Mouse (Mus musculus) heart, embryonic 12.5 days (tissue): ENCODE measurements at regions not wholly inside any gene's neighbourhood (a gene's known extent, or its start where the extent isn't known, plus 50 kb on each side); places are given as distances from the start of the nearest gene placed in this dataset.

ENCODE experiments used
- ATAC-seq: fragments of 200-750 bp; cut with Nextera tagmentation; 2 replicates; pipeline ENCODE4 v1.8.0; 2017; ENCODE audit warnings: moderate TSS enrichment, moderate library complexity; ENCODE audit not compliant: insufficient number of reproducible peaks, low FRiP score
- H3K27ac ChIP-seq: fragments of 300-500 bp; sonication (generic); 2 replicates; pipeline ENCODE4 v1.5.1; 2016; ENCODE audit warnings: mild to moderate bottlenecking, moderate library complexity; ENCODE audit not compliant: poor library complexity, severe bottlenecking
- H3K27me3 ChIP-seq: fragments of 300-500 bp; sonication (generic); replicated peaks from 2 replicates; pipeline ENCODE4 v1.6.1; 2016; ENCODE audit warnings: mild to moderate bottlenecking, moderate library complexity
- H3K36me3 ChIP-seq: fragments of 300-500 bp; sonication (generic); 2 replicates; pipeline ENCODE4 v1.6.1; 2016; ENCODE audit warnings: mild to moderate bottlenecking, moderate library complexity
- H3K4me1 ChIP-seq: fragments of 300-500 bp; sonication (generic); replicated peaks from 2 replicates; pipeline ENCODE4 v1.6.1; 2016; ENCODE audit warnings: mild to moderate bottlenecking
- H3K4me2 ChIP-seq: fragments of 300-500 bp; sonication (generic); 2 replicates; pipeline ENCODE4 v1.6.1; 2016; ENCODE audit warnings: mild to moderate bottlenecking, moderate library complexity
- H3K4me3 ChIP-seq: fragments of 300-500 bp; sonication (generic); 2 replicates; pipeline ENCODE4 v1.5.1; 2016; ENCODE audit warnings: mild to moderate bottlenecking
- H3K9ac ChIP-seq: fragments of 300-500 bp; sonication (generic); 2 replicates; pipeline ENCODE4 v1.6.1; 2016; ENCODE audit warnings: mild to moderate bottlenecking, moderate library complexity
- H3K9me3 ChIP-seq: fragments of 300-500 bp; sonication (generic); replicated peaks from 2 replicates; pipeline ENCODE4 v1.6.1; 2016; ENCODE audit warnings: mild to moderate bottlenecking, moderate library complexity
- WGBS: fragments of 180-500 bp; shearing (Covaris S2); methylation state at CpG from one replicate; pipeline ENCODE4 v1.1.7; 2016; 5-methylcytosine and 5-hydroxymethylcytosine counted together

DNA sequence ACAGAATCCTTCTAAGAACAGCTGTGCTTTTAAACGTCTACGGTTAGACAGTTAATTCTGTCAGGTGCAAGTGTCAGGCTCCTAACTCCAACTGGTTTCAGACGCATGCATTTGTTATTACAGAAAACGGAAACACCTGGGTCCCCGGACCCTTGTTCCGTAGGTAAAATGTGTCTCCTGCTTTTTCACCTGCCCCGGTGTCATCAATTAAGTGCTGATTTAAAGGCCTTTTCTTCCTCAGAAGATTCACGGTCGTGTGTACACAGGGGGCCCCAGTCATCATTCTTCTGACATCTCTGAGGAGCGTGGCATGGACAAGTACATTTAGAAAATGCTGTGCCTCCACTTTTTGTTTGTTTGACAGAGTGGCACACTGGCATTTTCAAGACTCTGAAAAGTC is 435.1 kb downstream of the Rps24 start:
- 82% methylated on average over 10 of the region's 10 CpGs for WGBS
- no peak overlapping the region for H3K27ac ChIP-seq

DNA sequence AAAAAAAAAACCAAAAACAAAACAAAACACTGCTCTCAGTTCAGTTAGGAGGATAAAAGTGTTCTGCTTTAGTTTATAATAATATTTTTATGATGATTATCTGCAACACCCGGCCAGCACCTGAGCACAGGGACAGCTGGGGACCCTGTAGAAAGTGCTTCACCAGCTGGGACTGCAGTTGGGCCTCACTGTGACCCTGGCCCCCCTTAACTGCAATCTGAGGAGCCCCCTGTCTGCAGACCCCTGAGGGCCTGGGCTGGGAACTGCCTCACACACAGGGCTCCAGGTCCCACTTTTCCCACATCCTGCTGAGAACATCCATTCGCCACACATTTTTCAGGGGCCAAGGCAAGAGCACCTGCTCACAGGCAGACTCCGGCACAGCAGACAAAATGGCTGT is 437.6 kb downstream of the Rps24 start:
- 0 out of 2 replicates have a peak, but pooled peaks cover 7% of the 10 kb centered on the region for H3K27me3 ChIP-seq
- no peaks in the 10 kb centered on the region for H3K36me3 ChIP-seq
- no peak overlapping the region for H3K4me2 ChIP-seq
- no peaks in the 10 kb centered on the region for H3K9me3 ChIP-seq
- 91% methylated on average over 3 of the region's 3 CpGs for WGBS
- no peak overlapping the region for H3K4me3 ChIP-seq
- H3K9ac ChIP-seq, result no peak overlapping the region
- H3K27ac ChIP-seq, result no peak overlapping the region
- ATAC-seq, result no peak
- H3K4me1 ChIP-seq, result peaks cover 8% of the 10 kb centered on the region

More for the DNA sequence above, 435.1 kb downstream of the Rps24 start:
- Histone ChIP-seq H3K27me3 (0 out of 2 replicates have a peak, but pooled peaks cover 4% of the 10 kb centered on the region), H3K36me3 (no peaks in the 10 kb centered on the region), H3K4me2 (no peak overlapping the region), H3K4me3 (no peak overlapping the region), H3K4me1 (peaks cover 6% of the 10 kb centered on the region), H3K9me3 (no peaks in the 10 kb centered on the region), H3K9ac (no peak overlapping the region)
- ATAC-seq, result no peak

DNA sequence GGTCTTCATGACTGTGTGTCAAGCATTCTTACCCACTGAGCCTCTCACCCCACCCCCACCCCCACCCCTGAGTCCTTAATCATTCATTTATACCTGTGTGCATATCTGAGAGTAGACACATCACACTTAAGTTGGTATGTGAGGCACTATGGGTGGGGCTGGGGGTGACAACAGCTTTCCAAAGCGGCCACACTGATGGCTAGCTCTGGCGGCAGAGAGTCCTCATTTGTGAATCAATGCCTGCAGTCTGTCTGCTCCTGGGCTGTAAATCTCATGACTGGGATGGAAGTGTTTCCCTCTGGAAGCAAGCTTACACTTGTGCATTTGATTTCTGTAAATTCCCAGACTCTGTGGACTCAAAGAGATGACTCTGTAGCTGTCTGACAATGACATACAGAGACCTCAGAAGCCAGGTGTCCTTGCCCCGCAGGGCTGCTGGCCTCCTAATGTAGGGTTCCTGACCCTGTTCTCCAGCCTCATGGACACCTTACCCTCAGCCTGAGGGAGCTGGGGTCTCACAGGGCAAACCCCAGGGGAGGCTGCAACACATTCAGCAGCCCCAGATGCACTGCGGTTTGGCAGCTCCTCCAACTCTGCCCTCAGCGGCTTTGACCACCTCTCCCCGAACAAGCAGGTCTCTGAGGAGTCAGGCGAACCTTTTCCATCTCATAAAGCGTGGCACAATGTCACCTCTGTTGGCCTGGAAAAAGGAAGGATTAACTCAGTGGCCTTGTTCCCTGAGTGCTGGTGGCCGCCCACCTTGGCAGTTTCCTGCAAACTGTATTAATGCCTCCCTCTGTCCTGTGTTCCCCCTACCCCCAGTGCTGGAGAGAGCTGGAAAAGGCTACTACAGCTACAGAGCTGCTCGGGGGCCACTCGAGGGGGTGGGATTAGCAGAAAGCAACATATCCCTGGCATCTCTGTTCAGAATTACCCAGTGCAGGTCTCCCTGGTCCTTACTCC is 439.4 kb downstream of the Rps24 start:
- no peaks in the 10 kb centered on the region for H3K36me3 ChIP-seq
- 55% methylated on average over 11 of the region's 11 CpGs for WGBS
- H3K27me3 ChIP-seq, result 0 out of 2 replicates have a peak, but pooled peaks cover 7% of the 10 kb centered on the region
- H3K4me1 ChIP-seq, result peaks cover 25% of the 10 kb centered on the region
- H3K27ac ChIP-seq, result no peak overlapping the region
- no peak for ATAC-seq
- no peak overlapping the region for H3K4me3 ChIP-seq
- no peaks in the 10 kb centered on the region for H3K9me3 ChIP-seq
- no peak overlapping the region for H3K4me2 ChIP-seq
- no peak overlapping the region for H3K9ac ChIP-seq

DNA sequence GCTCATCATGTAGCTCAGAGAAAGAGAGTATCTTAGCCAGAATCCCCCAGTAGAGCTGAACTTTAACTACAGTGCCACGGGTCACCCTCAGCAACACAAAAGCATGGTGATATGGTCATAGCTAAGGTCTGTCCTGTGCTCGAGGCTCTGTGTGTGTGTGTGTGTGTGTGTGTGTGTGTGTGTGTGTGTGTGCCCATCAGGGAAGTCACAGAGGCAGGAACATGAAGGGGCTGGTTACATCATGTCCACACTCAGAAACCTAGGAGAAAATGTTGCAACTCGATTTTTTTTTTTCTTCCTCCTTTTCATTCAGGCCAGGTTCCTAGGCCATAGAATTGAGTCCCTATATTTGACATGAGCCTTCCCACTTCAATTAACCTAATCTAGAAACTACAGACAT is 441.8 kb downstream of the Rps24 start:
- Histone ChIP-seq H3K27ac (no peak overlapping the region), H3K9ac (no peak overlapping the region), H3K27me3 (0 out of 2 replicates have a peak, but pooled peaks cover 7% of the 10 kb centered on the region), H3K4me3 (no peak overlapping the region), H3K9me3 (no peaks in the 10 kb centered on the region), H3K36me3 (no peaks in the 10 kb centered on the region), H3K4me1 (peaks cover 25% of the 10 kb centered on the region), H3K4me2 (no peak overlapping the region)
- ATAC-seq, result no peak
- WGBS, result 57% methylated on average over 3 of the region's 3 CpGs

DNA sequence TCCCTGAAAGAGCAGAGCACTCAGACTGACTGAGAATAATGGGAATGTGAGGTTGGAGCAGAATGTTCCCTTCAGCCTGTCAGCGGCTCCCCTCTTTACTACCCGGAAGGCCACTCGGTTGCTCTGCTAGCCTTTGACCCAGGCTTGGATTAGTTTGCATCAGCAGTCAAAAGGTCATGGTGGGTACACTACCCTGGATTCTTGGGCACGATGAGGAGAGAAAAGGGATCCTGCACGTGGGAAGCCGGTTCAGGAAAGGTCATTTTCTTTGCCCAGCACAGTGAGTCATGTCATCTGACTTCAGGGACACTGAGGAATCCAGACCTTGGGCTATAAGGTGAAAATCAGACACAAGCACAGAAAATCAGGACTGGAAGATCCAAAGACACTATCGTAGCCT is 443.3 kb downstream of the Rps24 start:
- Histone ChIP-seq H3K27me3 (0 out of 2 replicates have a peak, but pooled peaks cover 7% of the 10 kb centered on the region), H3K4me1 (peaks cover 25% of the 10 kb centered on the region), H3K9me3 (no peaks in the 10 kb centered on the region), H3K4me3 (no peak overlapping the region), H3K9ac (no peak overlapping the region), H3K4me2 (no peak overlapping the region), H3K27ac (no peak overlapping the region), H3K36me3 (no peaks in the 10 kb centered on the region)
- ATAC-seq, result no peak
- 45% methylated on average over 7 of the region's 7 CpGs for WGBS

DNA sequence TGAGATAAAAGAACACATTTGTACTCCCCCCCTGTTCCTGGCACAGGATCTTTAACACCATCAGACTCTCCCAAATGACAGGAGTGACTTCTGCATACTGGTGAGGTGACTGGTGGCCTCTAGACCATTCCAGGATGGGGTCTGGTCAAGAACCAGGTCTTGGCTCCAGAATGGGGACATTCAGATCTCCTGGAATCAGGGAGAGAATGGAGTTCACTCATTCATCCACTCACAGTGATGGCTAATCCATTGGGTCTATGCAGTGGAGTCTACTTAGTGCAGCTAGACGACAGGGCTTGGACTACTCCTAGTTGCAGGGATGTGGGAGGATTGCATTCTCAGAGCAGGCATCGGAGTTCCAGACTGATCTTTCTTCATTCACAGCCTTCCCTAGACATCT is 451.0 kb downstream of the Rps24 start:
- H3K9ac ChIP-seq, result no peak overlapping the region
- no peaks in the 10 kb centered on the region for H3K9me3 ChIP-seq
- no peak for ATAC-seq
- no peaks in the 10 kb centered on the region for H3K36me3 ChIP-seq
- no peaks in the 10 kb centered on the region for H3K27me3 ChIP-seq
- peaks cover 9% of the 10 kb centered on the region for H3K4me1 ChIP-seq
- no peak overlapping the region for H3K4me2 ChIP-seq
- no peak overlapping the region for H3K4me3 ChIP-seq
- H3K27ac ChIP-seq, result no peak overlapping the region
- 64% methylated on average over 2 of the region's 2 CpGs for WGBS

DNA sequence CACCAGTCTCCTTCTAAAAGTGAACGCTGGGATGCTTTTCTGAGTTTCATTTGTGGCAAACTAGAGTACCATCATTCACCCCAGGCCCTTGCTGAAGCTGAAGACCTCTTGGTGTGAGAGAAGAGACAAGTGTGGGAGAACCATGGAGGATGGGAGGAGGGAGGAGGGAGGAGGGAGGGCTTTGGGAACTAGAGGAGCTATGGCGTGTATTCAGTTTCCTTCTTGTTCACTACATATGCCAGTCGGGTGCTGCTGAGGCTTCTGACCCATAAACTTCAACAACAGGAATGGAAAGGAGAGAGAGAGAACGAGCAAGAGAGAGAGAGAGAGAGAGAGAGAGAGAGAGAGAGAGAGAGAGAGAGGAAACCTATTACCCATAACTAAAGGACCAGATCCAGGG is 452.1 kb downstream of the Rps24 start:
- no peak for ATAC-seq
- no peak overlapping the region for H3K27ac ChIP-seq
- no peaks in the 10 kb centered on the region for H3K27me3 ChIP-seq
- H3K4me2 ChIP-seq, result no peak overlapping the region
- no peak overlapping the region for H3K4me3 ChIP-seq
- 74% methylated on average over 4 of the region's 4 CpGs for WGBS
- peaks cover 9% of the 10 kb centered on the region for H3K4me1 ChIP-seq
- H3K9ac ChIP-seq, result no peak overlapping the region
- H3K9me3 ChIP-seq, result no peaks in the 10 kb centered on the region
- no peaks in the 10 kb centered on the region for H3K36me3 ChIP-seq

DNA sequence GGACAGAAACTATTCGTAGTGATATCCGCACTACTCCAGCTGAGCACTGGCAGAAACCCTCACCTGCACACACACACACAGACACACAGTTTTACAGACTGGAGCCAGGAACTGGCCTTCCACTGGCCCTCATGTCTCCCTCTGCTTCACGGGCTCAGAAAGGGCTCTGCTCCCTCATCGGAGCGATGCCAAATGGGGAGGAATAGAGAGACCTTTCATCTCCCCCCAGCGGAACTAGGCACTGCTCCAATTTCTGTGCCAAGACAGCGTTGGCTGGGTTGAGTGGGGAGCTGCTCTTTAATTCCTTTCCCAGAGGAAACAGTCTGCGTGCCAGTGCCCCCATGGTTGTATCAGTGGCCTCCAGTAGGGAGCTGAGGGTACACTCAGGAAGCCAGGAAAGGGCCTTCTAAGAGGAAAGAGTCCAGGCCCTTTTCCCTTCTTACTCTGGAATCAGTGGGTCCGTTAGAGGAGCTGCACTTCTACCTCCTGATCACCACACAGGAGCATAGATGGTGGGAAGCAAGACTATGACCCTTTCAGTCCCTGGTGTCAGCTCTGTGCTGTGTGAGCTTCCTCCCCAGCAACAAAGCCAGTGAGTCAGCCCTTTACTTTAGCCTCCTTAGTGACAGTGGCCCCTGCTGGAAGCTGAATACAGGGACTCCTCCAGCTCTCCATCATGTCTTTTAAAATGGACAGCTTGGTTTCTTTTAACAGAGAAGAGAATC is 452.7 kb downstream of the Rps24 start:
- Histone ChIP-seq H3K4me2 (no peak overlapping the region), H3K27ac (peak overlapping the region; percentile 27; the same call in 1 of the 2 replicates), H3K27me3 (no peaks in the 10 kb centered on the region), H3K9ac (no peak overlapping the region), H3K4me1 (peaks cover 9% of the 10 kb centered on the region), H3K4me3 (no peak overlapping the region), H3K9me3 (no peaks in the 10 kb centered on the region), H3K36me3 (no peaks in the 10 kb centered on the region)
- no peak for ATAC-seq
- 63% methylated on average over 9 of the region's 9 CpGs for WGBS

DNA sequence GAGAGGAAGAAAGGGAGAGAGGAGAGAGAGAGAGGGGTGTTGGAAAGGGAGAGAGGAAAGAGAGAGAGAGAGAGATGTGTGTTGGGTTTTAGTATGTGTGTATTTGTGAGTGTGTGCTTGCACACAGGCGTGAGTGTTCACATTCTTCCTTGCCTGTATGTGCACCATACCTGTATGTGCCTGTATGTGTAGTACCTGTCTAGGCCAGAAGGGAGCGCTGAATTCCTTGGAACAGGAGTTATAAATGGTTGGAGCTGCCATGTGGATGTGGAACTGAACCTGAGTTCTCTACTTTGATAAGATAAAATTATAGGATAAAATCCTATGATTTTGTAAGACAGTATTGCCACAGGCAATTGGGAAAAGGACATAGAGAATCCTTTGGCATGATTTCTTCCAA is 458.8 kb downstream of the Rps24 start:
- no peak for ATAC-seq
- H3K27me3 ChIP-seq, result no peaks in the 10 kb centered on the region
- no peak overlapping the region for H3K9ac ChIP-seq
- H3K9me3 ChIP-seq, result no peaks in the 10 kb centered on the region; the same call in 1 of the 2 replicates
- no peak overlapping the region for H3K4me2 ChIP-seq
- no peak overlapping the region for H3K27ac ChIP-seq
- H3K4me1 ChIP-seq, result no peaks in the 10 kb centered on the region
- no peak overlapping the region for H3K4me3 ChIP-seq
- H3K36me3 ChIP-seq, result no peaks in the 10 kb centered on the region
- 34% methylated on average over 2 of the region's 2 CpGs for WGBS

DNA sequence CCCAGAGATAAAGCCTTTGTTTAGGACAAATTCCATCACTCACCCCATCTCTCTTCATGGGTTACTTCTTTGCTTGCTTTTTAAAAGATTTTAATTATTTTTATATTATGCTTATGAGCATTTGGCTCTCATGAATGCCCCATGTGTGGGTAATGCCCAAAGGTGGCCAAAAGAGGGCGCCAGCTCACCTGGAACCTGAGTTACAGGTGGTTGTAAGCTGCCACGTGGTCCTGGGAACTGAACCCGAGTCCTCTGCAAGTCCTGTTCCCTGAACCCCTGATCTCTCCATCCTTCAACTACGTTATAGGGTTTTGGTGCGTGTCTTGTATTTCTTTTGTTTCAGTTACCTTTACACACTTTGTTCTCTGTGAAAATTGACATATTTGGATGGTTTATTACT is 460.2 kb downstream of the Rps24 start:
- H3K4me2 ChIP-seq, result no peak overlapping the region
- H3K9ac ChIP-seq, result no peak overlapping the region
- H3K27ac ChIP-seq, result no peak overlapping the region
- H3K4me1 ChIP-seq, result no peaks in the 10 kb centered on the region
- no peaks in the 10 kb centered on the region; the same call in 1 of the 2 replicates for H3K9me3 ChIP-seq
- 70% methylated on average over 5 of the region's 5 CpGs for WGBS
- H3K27me3 ChIP-seq, result no peaks in the 10 kb centered on the region
- no peaks in the 10 kb centered on the region for H3K36me3 ChIP-seq
- no peak overlapping the region for H3K4me3 ChIP-seq
- no peak for ATAC-seq

DNA sequence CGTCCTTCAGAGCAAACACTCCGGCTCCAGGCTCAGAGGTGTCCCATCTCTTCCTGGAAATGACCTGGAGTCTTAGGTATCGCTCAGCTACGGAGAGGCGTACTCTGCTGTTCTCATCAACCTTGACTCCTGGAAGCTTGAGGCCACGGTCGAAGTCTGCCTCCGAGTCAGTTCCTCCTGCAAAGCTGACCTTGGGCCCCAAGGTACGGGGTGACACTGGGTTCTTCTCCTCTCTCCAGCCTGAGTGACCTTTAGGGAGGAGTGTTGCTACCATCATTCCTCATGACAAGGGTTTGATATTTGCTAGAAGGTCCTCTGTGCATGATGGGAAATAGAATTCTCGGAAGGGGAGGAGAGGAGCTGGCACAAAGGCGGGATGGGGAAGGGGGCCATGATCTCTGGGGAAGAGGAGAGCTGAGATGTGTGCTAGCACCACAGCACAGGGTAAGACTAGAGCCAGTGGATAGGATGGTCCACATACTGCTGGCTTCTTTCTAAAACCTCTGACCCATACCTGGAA is 469.0 kb downstream of the Rps24 start:
- 75% methylated on average over 11 of the region's 11 CpGs for WGBS
- Histone ChIP-seq H3K27me3 (no peaks in the 10 kb centered on the region), H3K4me1 (peaks cover 5% of the 10 kb centered on the region; the same call in 1 of the 2 replicates), H3K9ac (no peak overlapping the region), H3K4me2 (no peak overlapping the region), H3K27ac (no peak overlapping the region), H3K4me3 (no peak overlapping the region), H3K36me3 (no peaks in the 10 kb centered on the region), H3K9me3 (no peaks in the 10 kb centered on the region)
- no peak for ATAC-seq
